Mouse (Mus musculus) megakaryocyte, embryonic 14.5 days (primary cell): ENCODE data around the gene Krba1. TPM values are rescaled to one million over a fixed set of nuclear protein-coding genes. Genes with fewer than 3 reads are reported as not detected.

Experiments used
- H3K27me3 ChIP-seq: replicated peaks from 2 replicates; pipeline ENCODE3; 2012; ENCODE audit warnings: inconsistent platforms
- H3K36me3 ChIP-seq: replicated peaks from 2 replicates; pipeline ENCODE3; 2012; ENCODE audit warnings: low read length, inconsistent platforms, mixed read lengths
- H3K4me1 ChIP-seq: 2 replicates; pipeline ENCODE4 v1.6.1; 2012; ENCODE audit warnings: inconsistent platforms
- H3K4me3 ChIP-seq: replicated peaks from 2 replicates; pipeline ENCODE3; 2012; ENCODE audit warnings: moderate library complexity, mild to moderate bottlenecking, inconsistent platforms
- H3K9me3 ChIP-seq: 2 replicates; pipeline ENCODE4 v1.6.1; 2012; ENCODE audit warnings: inconsistent platforms
- FLI1 ChIP-seq: IDR thresholded peaks from 2 replicates; pipeline ENCODE4 v1.6.1; 2012; ENCODE audit warnings: low read length, inconsistent platforms, mixed read lengths
- GATA1 ChIP-seq: IDR thresholded peaks from 3 replicates; pipeline ENCODE4 v1.6.1; 2012; ENCODE audit warnings: mixed read lengths, low read length, inconsistent platforms, borderline replicate concordance
- polyA plus RNA-seq: library from polyadenylated mRNA; stranded (reverse); fragments of >175 nt; gene quantifications from 2 replicates; pipeline ENCODE4 v1.2.3, GENCODE M21; 2012; ENCODE audit warnings: low replicate concordance; ENCODE audit not compliant: insufficient read depth

The Krba1 gene
- polyA plus RNA-seq, 1 experiment: 1.0 TPM

GRCm38 (mm10) chr6:48446896-48447295, 51.5 kb downstream of the Krba1 start:
- Histone ChIP-seq H3K36me3 (peaks cover 6% of the 10 kb centered on the region), H3K4me1 (peaks cover 25% of the 10 kb centered on the region), H3K27me3 (peaks cover 91% of the 10 kb centered on the region), H3K4me3 (no peak overlapping the region), H3K9me3 (peaks cover 17% of the 10 kb centered on the region)
- TF ChIP-seq FLI1: no peak
- TF ChIP-seq GATA1: no peak

- peaks cover 25% of the 10 kb centered on the region for H3K4me1 ChIP-seq
- TF ChIP-seq FLI1 (no peak), GATA1 (no peak)
- peaks cover 7% of the 10 kb centered on the region for H3K9me3 ChIP-seq
- peaks cover 93% of the 10 kb centered on the region for H3K27me3 ChIP-seq
- H3K36me3 ChIP-seq: no peaks in the 10 kb centered on the region
- H3K4me3 ChIP-seq: no peak within 1 kb of the TSS
Measured at GRCm38 (mm10) chr6:48447929-48448328, 52.5 kb downstream of the Krba1 start, which contains the start of gene Sspo. Gene Sspo, plus strand, starts transcription at chr6:48448229.

- Histone ChIP-seq H3K4me3 (no peak overlapping the region), H3K9me3 (peaks cover under 1% of the 10 kb centered on the region; the same call in 1 of the 2 replicates), H3K27me3 (peaks cover 88% of the 10 kb centered on the region), H3K4me1 (peaks cover 25% of the 10 kb centered on the region), H3K36me3 (no peaks in the 10 kb centered on the region)
- TF ChIP-seq FLI1 (no peak), GATA1 (no peak)
Measured at GRCm38 (mm10) chr6:48448527-48448926, 53.1 kb downstream of the Krba1 start.

GRCm38 (mm10) chr6:48452151-48452550, 56.8 kb downstream of the Krba1 start:
- Histone ChIP-seq H3K4me3 (no peak overlapping the region), H3K9me3 (no peaks in the 10 kb centered on the region), H3K4me1 (peaks cover 13% of the 10 kb centered on the region), H3K36me3 (no peaks in the 10 kb centered on the region), H3K27me3 (peaks cover 86% of the 10 kb centered on the region)
- TF ChIP-seq GATA1 (no peak), FLI1 (no peak)

- Histone ChIP-seq H3K27me3 (peaks cover 87% of the 10 kb centered on the region), H3K4me1 (peaks cover 13% of the 10 kb centered on the region), H3K4me3 (no peak overlapping the region), H3K9me3 (no peaks in the 10 kb centered on the region), H3K36me3 (no peaks in the 10 kb centered on the region)
- no peak for TF ChIP-seq FLI1
- TF ChIP-seq GATA1: no peak
Measured at GRCm38 (mm10) chr6:48452771-48453170, 57.4 kb downstream of the Krba1 start.

GRCm38 (mm10) chr6:48464966-48465679, 69.7 kb downstream of the Krba1 start:
- Histone ChIP-seq H3K9me3 (no peaks in the 10 kb centered on the region), H3K4me3 (no peak overlapping the region), H3K27me3 (peaks cover 81% of the 10 kb centered on the region), H3K36me3 (no peaks in the 10 kb centered on the region), H3K4me1 (no peaks in the 10 kb centered on the region)
- no peak for TF ChIP-seq GATA1
- TF ChIP-seq FLI1: no peak

- Histone ChIP-seq H3K36me3 (no peaks in the 10 kb centered on the region), H3K4me1 (no peaks in the 10 kb centered on the region), H3K27me3 (peaks cover 76% of the 10 kb centered on the region), H3K4me3 (no peak overlapping the region), H3K9me3 (no peaks in the 10 kb centered on the region)
- TF ChIP-seq GATA1 (no peak), FLI1 (no peak)
Measured at GRCm38 (mm10) chr6:48466715-48467114, 71.3 kb downstream of the Krba1 start.

GRCm38 (mm10) chr6:48467490-48467889, 72.1 kb downstream of the Krba1 start:
- H3K27me3 ChIP-seq: peaks cover 74% of the 10 kb centered on the region
- no peaks in the 10 kb centered on the region for H3K36me3 ChIP-seq
- TF ChIP-seq GATA1 (no peak), FLI1 (no peak)
- no peaks in the 10 kb centered on the region for H3K9me3 ChIP-seq
- H3K4me3 ChIP-seq: peak overlapping the region; percentile 5
- no peaks in the 10 kb centered on the region for H3K4me1 ChIP-seq

Other genes starting within 250 kb of the Krba1 start
- 1.2 and 13.4 TPM in 2 replicates for gene Zfp467, start 50.2 kb downstream of the Krba1 start, polyA plus RNA-seq
- gene Sspo, start 52.6 kb downstream of the Krba1 start, polyA plus RNA-seq: not detected in 2 replicates
- 2.1 TPM in 1 of 2 replicates, not detected in the other for gene Atp6v0e2, start 142.0 kb downstream of the Krba1 start, polyA plus RNA-seq
- gene Lrrc61, start 159.2 kb downstream of the Krba1 start, polyA plus RNA-seq: 9.9 and 12.4 TPM in 2 replicates
- gene Rarres2, start 177.2 kb downstream of the Krba1 start, polyA plus RNA-seq: not detected in 2 replicates
- gene Gm45021, start 194.0 kb downstream of the Krba1 start, polyA plus RNA-seq: not detected in 2 replicates
- gene Repin1, start 198.3 kb downstream of the Krba1 start, polyA plus RNA-seq: 72.0 and 191 TPM in 2 replicates
- gene Gm44965, start 198.4 kb downstream of the Krba1 start, polyA plus RNA-seq: not detected in 2 replicates
- gene Zfp775, start 206.5 kb downstream of the Krba1 start, polyA plus RNA-seq: 4.2 and 5.8 TPM in 2 replicates
- 2.0 and 7.4 TPM in 2 replicates for gene AI854703, start 231.2 kb downstream of the Krba1 start, polyA plus RNA-seq